In genomic region chrX:142372393-142372792, GRCm38 (mm10) we compare ENCODE assay signal across 8 mouse cellular contexts. TPM values are rescaled to one million over a fixed set of nuclear protein-coding genes. Genes with fewer than 3 reads are reported as not detected.
DNase-seq lines count a peak whose midpoint lies in the region; ATAC-seq lines count a peak whose summit lies in the region.

No protein-coding gene starts in this region.

- peak; percentile 87 for ATAC-seq in erythroblast, adult 5-6 weeks (replicated peaks; ENCODE audit: low FRiP score, poor library complexity, severe bottlenecking)

- peak; percentile 32 to 61 for DNase-seq in heart, postnatal 10 days
- DNase-seq in heart, adult 11 months, result no peak
- DNase-seq in CD4-positive helper T cell, adult 2 months (ENCODE audit: low read depth, low spot score), result peak; percentile 69
- peak; percentile 4 for DNase-seq in WW6 (ENCODE audit: low read depth, low spot score)
- peak; percentile 12 for DNase-seq in layer of hippocampus, adult 9-11 months
- peak; percentile 24 to 35 for DNase-seq in natural killer cell, adult 2 months (ENCODE audit: low spot score in 2 of 2)
- no peak for DNase-seq in yolk sac, embryonic 10.5 days (ENCODE audit: low spot score)

- intact Hi-C loops in heart, postnatal 10 days (cut with DNase I), result loop anchor here (2.0 to 10.0 kb wide), 5 partner anchors 14 to 682 kb away; no protein-coding TSS in a partner anchor

RNA-seq across cellular contexts. Expression of gene Acsl4, which starts 17.9 kb away (rescaled TPM):
- 10 to 100 TPM; 15.6 to 16.0 TPM for total RNA-seq in heart, postnatal 10 days (2021)
- 9.6 and 10.7 TPM in 2 replicates for total RNA-seq in erythroblast, adult 5-6 weeks (2015; ENCODE audit: low replicate concordance)
- total RNA-seq in erythroblast, adult 5-6 weeks (2017; ENCODE audit: low replicate concordance), result 13.8 and 15.4 TPM in 2 replicates

Comparison
In these comparisons a context has a peak if more than half of its experiments do, and no peak if none do; other contexts are left out.
1. DNase-seq: peak in heart, postnatal 10 days (2 of 2), CD4-positive helper T cell, adult 2 months (single experiment), WW6 (single experiment), layer of hippocampus, adult 9-11 months (single experiment) and natural killer cell, adult 2 months (2 of 2); none in heart, adult 11 months (single experiment) and yolk sac, embryonic 10.5 days (single experiment).